Mouse (Mus musculus) limb, embryonic 12.5 days (tissue): ENCODE data around the gene Csnk1g2. TPM values are rescaled to one million over a fixed set of nuclear protein-coding genes. Genes with fewer than 3 reads are reported as not detected.
"Not testable (repeated sequence)": the region's sequence is repeated elsewhere in the genome, so short reads cannot be mapped to it uniquely, and the experiment has no call there.

Source experiments
- ATAC-seq: fragments of 200-750 bp; cut with Nextera tagmentation; 2 replicates; pipeline ENCODE4 v1.8.0; 2017; ENCODE audit warnings: low read depth, moderate TSS enrichment; ENCODE audit not compliant: insufficient number of reproducible peaks, insufficient read depth, low FRiP score, low TSS enrichment
- H3K27ac ChIP-seq: fragments of 300-500 bp; sonication (generic); 2 replicates; pipeline ENCODE4 v1.5.1; 2016; ENCODE audit warnings: mild to moderate bottlenecking, moderate library complexity
- H3K27me3 ChIP-seq: fragments of 300-500 bp; sonication (generic); 2 replicates; pipeline ENCODE4 v1.6.1; 2016; ENCODE audit warnings: mild to moderate bottlenecking, moderate library complexity
- H3K36me3 ChIP-seq: fragments of 300-500 bp; sonication (generic); 2 replicates; pipeline ENCODE4 v1.6.1; 2016; ENCODE audit warnings: mild to moderate bottlenecking, moderate library complexity
- H3K4me1 ChIP-seq: fragments of 300-500 bp; sonication (generic); replicated peaks from 2 replicates; pipeline ENCODE4 v1.6.1; 2016
- H3K4me2 ChIP-seq: fragments of 300-500 bp; sonication (generic); 2 replicates; pipeline ENCODE4 v1.6.1; 2016; ENCODE audit warnings: mild to moderate bottlenecking, moderate library complexity
- H3K4me3 ChIP-seq: fragments of 300-500 bp; sonication (generic); replicated peaks from 2 replicates; pipeline ENCODE4 v1.5.1; 2016; ENCODE audit warnings: mild to moderate bottlenecking
- H3K9ac ChIP-seq: fragments of 300-500 bp; sonication (generic); replicated peaks from 2 replicates; pipeline ENCODE4 v1.6.1; 2016; ENCODE audit warnings: mild to moderate bottlenecking, moderate library complexity
- H3K9me3 ChIP-seq: fragments of 300-500 bp; sonication (generic); 2 replicates; pipeline ENCODE4 v1.6.1; 2016; ENCODE audit warnings: mild to moderate bottlenecking, moderate library complexity
- WGBS: fragments of 180-500 bp; shearing (Covaris S2); methylation state at CpG from one replicate; pipeline ENCODE4 v1.1.7; 2016; 5-methylcytosine and 5-hydroxymethylcytosine counted together
- polyA plus RNA-seq: library from polyadenylated mRNA; unstranded; fragments of >200 nt; fragmentation: Nextera tagmentation; extraction: Ambion mirVana; gene quantifications from 2 replicates; pipeline ENCODE4 v1.2.1, GENCODE M21; 2016

Gene Csnk1g2
- polyA plus RNA-seq, 1 experiment from 2014 or later = 239 TPM

DNA sequence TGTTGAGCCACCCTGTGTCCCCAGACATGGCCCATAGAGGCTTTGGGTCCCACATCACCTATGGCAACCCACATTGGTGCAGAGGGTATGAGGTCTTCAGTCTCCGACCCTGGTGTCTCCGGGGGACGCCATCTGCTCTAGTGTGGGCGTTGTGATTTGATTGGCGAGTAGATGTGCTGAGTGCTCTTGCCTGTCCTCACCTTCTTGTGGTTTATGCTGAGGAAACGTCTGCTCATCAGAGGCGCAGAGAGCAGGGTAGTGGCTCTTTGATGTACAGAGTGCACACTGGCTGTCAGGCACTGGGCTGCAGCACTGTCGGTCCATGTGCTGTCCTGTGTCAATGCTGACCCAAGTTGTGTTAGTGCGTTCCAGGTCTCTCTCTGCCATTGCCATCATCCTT, 6.3 kb downstream of the Csnk1g2 start:
- H3K9ac ChIP-seq = no peak overlapping the region
- no peak overlapping the region for H3K27ac ChIP-seq
- 89% methylated on average over 9 of the region's 9 CpGs for WGBS
- H3K4me3 ChIP-seq = no peak overlapping the region
- H3K4me1 ChIP-seq = peaks cover 26% of the 10 kb centered on the region
- H3K9me3 ChIP-seq = no peaks in the 10 kb centered on the region
- H3K27me3 ChIP-seq = no peaks in the 10 kb centered on the region
- no peak overlapping the region for H3K4me2 ChIP-seq
- peaks cover 58% of the 10 kb centered on the region for H3K36me3 ChIP-seq
- ATAC-seq = no peak

GRCm38 (mm10) chr10:80635345-80635744, 12.7 kb downstream of the Csnk1g2 start:
- Histone ChIP-seq H3K36me3 (peaks cover 92% of the 10 kb centered on the region), H3K9ac (no peak overlapping the region)
- 86% methylated on average over 6 of the region's 6 CpGs for WGBS

GRCm38 (mm10) chr10:80646936-80647335, 24.3 kb downstream of the Csnk1g2 start:
- Histone ChIP-seq H3K4me2 (no peak overlapping the region), H3K4me1 (no peaks in the 10 kb centered on the region), H3K4me3 (no peak overlapping the region), H3K36me3 (peaks cover 88% of the 10 kb centered on the region), H3K27me3 (no peaks in the 10 kb centered on the region), H3K9ac (no peak overlapping the region), H3K27ac (no peak overlapping the region), H3K9me3 (no peaks in the 10 kb centered on the region)
- ATAC-seq = no peak
- 88% methylated on average over 10 of the region's 10 CpGs for WGBS

More at GRCm38 (mm10) chr10:80635345-80635744, 12.7 kb downstream of the Csnk1g2 start:
- Histone ChIP-seq H3K4me1 (no peaks in the 10 kb centered on the region), H3K27ac (no peak overlapping the region), H3K9me3 (no peaks in the 10 kb centered on the region), H3K27me3 (no peaks in the 10 kb centered on the region), H3K4me2 (no peak overlapping the region), H3K4me3 (no peak overlapping the region)
- ATAC-seq = no peak

DNA sequence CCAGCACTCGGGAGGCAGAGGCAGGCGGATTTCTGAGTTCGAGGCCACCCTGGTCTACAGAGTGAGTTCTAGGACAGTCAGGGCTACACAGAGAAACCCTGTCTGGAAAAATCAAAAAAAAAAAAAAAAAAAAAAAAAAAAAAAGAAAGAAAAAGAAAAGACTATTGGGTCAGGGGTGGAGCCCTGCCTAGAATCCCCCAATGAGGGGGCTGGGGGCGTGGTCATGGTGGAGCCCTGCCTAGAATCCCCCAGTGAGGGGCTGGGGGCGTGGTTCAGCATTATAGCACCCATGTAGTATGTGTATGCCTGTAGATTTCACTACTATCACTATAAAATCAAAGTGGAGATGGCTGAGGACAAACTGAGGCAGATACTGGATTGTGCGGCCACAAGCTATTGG, 27.3 kb downstream of the Csnk1g2 start:
- not testable (repeated sequence) for H3K4me1 ChIP-seq, H3K4me2 ChIP-seq, ATAC-seq, H3K4me3 ChIP-seq, H3K27ac ChIP-seq, H3K9ac ChIP-seq, H3K9me3 ChIP-seq, H3K27me3 ChIP-seq
- WGBS = 93% methylated on average over 6 of the region's 6 CpGs
- peaks cover 69% of the 10 kb centered on the region for H3K36me3 ChIP-seq

GRCm38 (mm10) chr10:80650392-80650791, 27.8 kb downstream of the Csnk1g2 start:
- no peak overlapping the region for H3K27ac ChIP-seq
- no peak overlapping the region for H3K4me3 ChIP-seq
- H3K4me1 ChIP-seq = peaks cover 13% of the 10 kb centered on the region
- no peaks in the 10 kb centered on the region for H3K9me3 ChIP-seq
- no peak overlapping the region for H3K4me2 ChIP-seq
- H3K9ac ChIP-seq = no peak overlapping the region
- H3K27me3 ChIP-seq = no peaks in the 10 kb centered on the region
- WGBS = 89% methylated on average over 10 of the region's 10 CpGs
- peaks cover 65% of the 10 kb centered on the region for H3K36me3 ChIP-seq
- ATAC-seq = no peak

DNA sequence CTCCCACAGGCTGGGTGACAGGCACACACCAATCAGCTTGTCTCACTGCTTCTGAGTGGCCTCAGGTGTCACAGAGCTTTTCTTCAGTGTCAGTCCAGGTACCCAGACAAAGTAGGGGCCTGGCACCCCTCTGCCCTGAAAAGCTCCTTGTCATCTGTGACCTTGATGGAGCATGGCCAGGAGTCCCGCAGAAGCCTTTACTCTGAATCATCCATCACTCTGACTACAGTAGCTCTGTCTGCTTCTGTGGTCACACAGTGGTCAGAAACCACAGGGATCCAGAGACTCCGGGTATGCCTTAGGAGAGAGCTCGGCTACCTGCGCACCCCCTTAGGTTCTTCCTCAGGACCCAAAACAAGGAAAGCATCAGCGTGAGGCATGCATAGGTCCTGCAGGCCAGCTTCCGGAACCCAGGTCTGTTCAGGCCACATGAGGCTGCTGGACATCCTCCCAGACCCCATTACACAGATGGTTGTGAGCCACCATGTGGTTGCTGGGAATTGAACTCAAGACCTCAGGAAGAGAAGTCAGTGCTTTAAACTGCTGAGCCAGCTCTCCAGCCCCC, 30.6 kb downstream of the Csnk1g2 start:
- Histone ChIP-seq H3K27ac (no peak overlapping the region), H3K9ac (no peak overlapping the region), H3K9me3 (no peaks in the 10 kb centered on the region), H3K4me1 (peaks cover 28% of the 10 kb centered on the region), H3K36me3 (peaks cover 36% of the 10 kb centered on the region), H3K4me3 (no peak overlapping the region), H3K27me3 (no peaks in the 10 kb centered on the region), H3K4me2 (no peak overlapping the region)
- ATAC-seq = no peak
- 89% methylated on average over 6 of the region's 6 CpGs for WGBS

DNA sequence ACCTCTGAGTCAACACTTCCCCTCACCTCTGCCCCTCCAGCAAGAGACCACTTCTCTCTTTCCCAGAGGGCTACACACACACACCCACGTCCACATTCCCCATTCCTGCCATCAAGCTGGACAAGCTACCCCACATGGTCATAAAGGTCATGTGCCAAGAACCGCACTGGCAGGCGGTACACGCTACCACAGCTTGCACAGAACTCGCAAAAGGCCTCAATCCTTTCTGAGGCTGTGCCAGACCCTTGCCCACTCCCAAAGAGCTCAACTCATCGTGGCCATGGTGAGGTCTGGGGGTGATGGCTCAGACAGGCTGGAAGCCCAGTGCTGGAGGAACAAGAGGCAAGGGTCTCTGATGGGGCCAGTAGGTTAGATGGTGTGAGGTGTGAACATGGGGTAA, 32.2 kb downstream of the Csnk1g2 start:
- H3K4me1 ChIP-seq = peaks cover 38% of the 10 kb centered on the region
- H3K9ac ChIP-seq = peak overlapping the region; percentile 97; the same call in 1 of the 2 replicates
- ATAC-seq = no peak
- peaks cover 25% of the 10 kb centered on the region for H3K36me3 ChIP-seq
- peak overlapping the region; percentile 95 for H3K4me2 ChIP-seq
- 86% methylated on average over 6 of the region's 6 CpGs for WGBS
- peak overlapping the region; percentile 95 for H3K4me3 ChIP-seq
- no peaks in the 10 kb centered on the region for H3K27me3 ChIP-seq
- no peak overlapping the region for H3K27ac ChIP-seq
- H3K9me3 ChIP-seq = no peaks in the 10 kb centered on the region

DNA sequence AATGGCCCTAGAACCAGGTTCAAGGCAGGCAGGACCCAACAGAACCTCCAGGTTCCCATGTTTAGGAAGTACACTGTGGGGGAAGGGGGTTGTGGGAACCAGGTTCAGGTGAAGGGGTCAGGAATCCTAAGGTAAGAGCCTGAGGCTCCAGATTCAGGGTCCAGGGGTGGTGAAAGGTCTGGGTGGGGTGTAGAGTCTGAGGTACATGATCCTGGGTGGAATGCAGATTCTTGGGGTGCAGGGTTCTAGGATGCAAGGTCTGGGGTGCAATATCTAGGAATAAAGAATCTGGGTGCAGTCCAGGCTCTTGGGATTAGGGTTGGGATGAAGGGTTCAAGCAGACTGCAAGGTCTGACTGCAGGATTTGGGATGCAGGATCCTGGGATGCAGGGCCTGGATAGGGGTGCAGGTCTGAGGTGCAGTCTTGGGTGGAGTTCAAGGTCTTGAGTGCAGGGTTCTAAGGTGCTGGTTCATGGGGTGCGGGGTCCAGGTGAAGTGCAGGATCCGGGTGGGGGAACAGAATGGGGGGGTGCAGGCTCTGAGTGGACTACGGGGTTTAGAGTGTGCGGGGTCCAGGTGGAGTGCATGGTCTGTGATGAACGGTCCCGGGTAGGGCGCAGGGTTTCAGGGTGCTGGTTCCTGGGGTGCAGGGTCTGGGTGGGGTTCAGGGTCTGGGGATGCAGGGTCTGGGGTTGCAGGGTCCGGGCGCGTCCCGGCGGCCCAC, 32.9 kb downstream of the Csnk1g2 start:
- H3K27ac ChIP-seq = peak overlapping the region; percentile 85
- no peaks in the 10 kb centered on the region for H3K9me3 ChIP-seq
- H3K4me2 ChIP-seq = peak overlapping the region; percentile 95
- WGBS = 5% methylated on average over 12 of the region's 12 CpGs
- peaks cover 38% of the 10 kb centered on the region for H3K4me1 ChIP-seq
- ATAC-seq = peak; percentile 67
- no peaks in the 10 kb centered on the region for H3K27me3 ChIP-seq
- peak overlapping the region; percentile 97 for H3K9ac ChIP-seq
- H3K36me3 ChIP-seq = peaks cover 21% of the 10 kb centered on the region
- peak overlapping the region; percentile 95 for H3K4me3 ChIP-seq

DNA sequence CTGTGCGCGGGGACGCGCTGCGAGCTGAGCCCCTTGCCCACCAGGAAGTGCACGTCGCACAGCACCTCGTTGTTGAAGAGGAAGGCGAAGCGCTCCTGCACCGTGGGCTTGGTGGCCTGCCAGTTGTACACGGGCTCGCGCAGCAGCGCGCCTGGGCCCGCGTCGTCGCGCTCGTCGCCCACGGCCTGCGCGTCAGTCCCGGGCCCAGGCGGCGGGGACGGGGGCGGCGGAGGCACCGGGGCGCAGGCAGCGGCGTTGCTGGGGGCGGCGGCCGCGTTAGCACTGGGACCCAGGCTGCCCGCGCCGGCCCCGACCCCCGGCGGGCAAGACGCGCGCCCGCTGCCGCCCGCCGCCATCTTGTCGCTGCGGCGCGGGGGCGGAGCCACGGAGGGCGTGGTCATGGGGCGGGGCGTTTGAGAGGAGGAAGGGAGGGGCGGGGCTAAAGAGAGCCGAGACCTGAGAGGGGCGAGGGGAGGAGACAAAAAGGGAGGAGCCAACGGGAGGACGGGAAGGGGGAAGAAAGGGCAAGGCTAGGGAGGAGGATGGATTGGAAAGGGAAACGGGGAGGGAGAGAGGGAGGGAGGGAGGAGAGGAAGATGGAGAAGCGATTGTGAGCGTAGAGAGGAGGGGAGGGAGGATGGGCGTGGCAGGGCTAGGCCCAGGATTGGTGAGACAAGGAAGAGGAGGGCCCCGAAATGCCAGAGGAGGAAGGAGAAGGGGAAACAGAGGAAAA, 33.7 kb downstream of the Csnk1g2 start:
- Histone ChIP-seq H3K4me1 (peaks cover 38% of the 10 kb centered on the region), H3K4me2 (peak overlapping the region; percentile 95), H3K9me3 (no peaks in the 10 kb centered on the region), H3K27me3 (no peaks in the 10 kb centered on the region), H3K27ac (peak overlapping the region; percentile 85), H3K9ac (peak overlapping the region; percentile 97), H3K4me3 (peak overlapping the region; percentile 95), H3K36me3 (peaks cover 17% of the 10 kb centered on the region)
- peak; percentile 77 for ATAC-seq
- WGBS = under 1% methylated on average over 72 of the region's 72 CpGs

DNA sequence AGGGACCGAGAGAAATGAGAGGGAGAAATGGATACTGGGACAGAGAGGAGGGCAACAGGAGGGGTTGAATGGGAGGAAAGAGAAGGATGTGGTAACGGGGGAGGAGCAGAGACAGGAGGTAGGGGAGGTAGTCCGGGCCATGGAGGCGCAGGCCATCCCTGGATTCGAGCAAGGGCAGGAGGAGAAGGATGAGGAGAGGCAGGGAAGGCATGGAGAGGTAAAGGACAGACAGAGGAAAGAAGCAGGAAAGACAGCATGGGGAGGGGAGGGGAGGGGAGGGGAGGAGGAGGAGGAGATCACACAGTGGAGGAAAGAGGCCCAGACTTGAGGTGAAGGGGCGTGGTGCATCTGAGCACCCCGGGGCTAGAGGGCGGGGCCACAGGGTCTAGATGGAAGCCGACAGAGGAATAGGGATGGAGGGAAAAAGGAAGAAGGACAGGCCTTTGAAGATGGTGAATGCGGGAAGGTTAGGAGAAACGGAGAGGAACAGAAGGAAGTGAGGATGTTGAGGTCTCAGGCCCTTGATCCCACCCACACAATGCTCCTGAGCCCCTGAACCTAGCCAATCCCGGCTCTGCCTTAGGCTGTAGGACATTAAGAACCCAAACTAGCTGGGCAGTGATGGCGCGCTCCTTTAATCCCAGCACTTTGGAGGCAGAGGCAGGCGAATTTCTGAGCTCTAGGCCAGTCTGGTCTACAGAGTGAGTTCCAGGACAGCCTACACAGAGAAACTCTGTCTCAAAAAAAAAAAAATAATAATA, 34.4 kb downstream of the Csnk1g2 start, which contains the start of gene Btbd2:
TSS of gene Btbd2 (minus strand) at position 209 of the 761 bp plus-strand sequence.
- ATAC-seq = no peak; the same call in 1 of the 2 replicates
- Histone ChIP-seq H3K4me2 (peak within 1 kb of the TSS; percentile 95), H3K9me3 (no peaks in the 10 kb centered on the region), H3K27ac (peak within 1 kb of the TSS; percentile 85), H3K4me1 (peaks cover 38% of the 10 kb centered on the region), H3K4me3 (peak within 1 kb of the TSS; percentile 95), H3K9ac (peak within 1 kb of the TSS; percentile 97), H3K27me3 (no peaks in the 10 kb centered on the region), H3K36me3 (peaks cover 10% of the 10 kb centered on the region)
- 17% methylated on average over 15 of the region's 15 CpGs for WGBS
